Mouse (Mus musculus): ENCODE data around the gene Hecw2.

Hecw2 gene

GRCm38 (mm10) chr1:54194954-54195305 is at the start of gene Hecw2:
Gene Hecw2 (minus strand): TSS chr1:54195168.
- peak; percentile 7 for DNase-seq

GRCm38 (mm10) chr1:54242722-54243121 is 47.8 kb upstream of the Hecw2 start:
- no peak for DNase-seq

GRCm38 (mm10) chr1:54220273-54220672 is 25.3 kb upstream of the Hecw2 start:
- no peak for DNase-seq

- peak; percentile 20 for DNase-seq
Measured at GRCm38 (mm10) chr1:54194183-54194953, 600 bp downstream of the Hecw2 start.

GRCm38 (mm10) chr1:54193191-54193770 is 1.7 kb downstream of the Hecw2 start:
- no peak for DNase-seq

GRCm38 (mm10) chr1:54187579-54187978 is 7.4 kb downstream of the Hecw2 start:
- DNase-seq, result no peak

- no peak for DNase-seq
Measured at GRCm38 (mm10) chr1:54186347-54186746, 8.6 kb downstream of the Hecw2 start.

GRCm38 (mm10) chr1:54180663-54181062 is 14.3 kb downstream of the Hecw2 start:
- no peak for DNase-seq

GRCm38 (mm10) chr1:54179179-54179578 is 15.8 kb downstream of the Hecw2 start:
- DNase-seq, result no peak

- no peak for DNase-seq
Measured at GRCm38 (mm10) chr1:54176592-54176991, 18.4 kb downstream of the Hecw2 start.

GRCm38 (mm10) chr1:54168014-54168413 is 27.0 kb downstream of the Hecw2 start:
- no peak for DNase-seq

- DNase-seq, result no peak
Measured at GRCm38 (mm10) chr1:54159531-54159930, 35.4 kb downstream of the Hecw2 start.

- no peak for DNase-seq
Measured at GRCm38 (mm10) chr1:54153216-54153786, 41.7 kb downstream of the Hecw2 start.

- DNase-seq, result no peak
Measured at GRCm38 (mm10) chr1:54145106-54145505, 49.9 kb downstream of the Hecw2 start.

GRCm38 (mm10) chr1:54133802-54134436 is 61.0 kb downstream of the Hecw2 start:
- DNase-seq, result no peak

GRCm38 (mm10) chr1:54128714-54129431 is 66.1 kb downstream of the Hecw2 start:
- no peak for DNase-seq

GRCm38 (mm10) chr1:54126991-54127742 is 67.8 kb downstream of the Hecw2 start:
- no peak for DNase-seq

- DNase-seq, result no peak
Measured at GRCm38 (mm10) chr1:54122551-54122950, 72.4 kb downstream of the Hecw2 start.

GRCm38 (mm10) chr1:54121071-54121730 is 73.8 kb downstream of the Hecw2 start:
- DNase-seq, result no peak

- DNase-seq, result no peak
Measured at GRCm38 (mm10) chr1:54119638-54120320, 75.2 kb downstream of the Hecw2 start.

- no peak for DNase-seq
Measured at GRCm38 (mm10) chr1:54118342-54118973, 76.5 kb downstream of the Hecw2 start.

Data from kidney, adult 9 months (tissue).